Mouse (Mus musculus) bone marrow macrophage, adult 2 months (primary cell): ENCODE measurements around the gene Mindy4. TPM values are rescaled to one million over a fixed set of nuclear protein-coding genes. Genes with fewer than 3 reads are reported as not detected.
A peak's percentile ranks its signal among the peaks of the same experiment; 100 is the strongest.

Experiments used
- H3K27ac ChIP-seq: 2 replicates; pipeline ENCODE4 v1.5.1; 2012; ENCODE audit warnings: low read depth, low read length; ENCODE audit not compliant: insufficient read depth
- H3K4me1 ChIP-seq: 2 replicates; pipeline ENCODE4 v1.6.1; 2012; ENCODE audit warnings: low read length; ENCODE audit not compliant: control insufficient read depth, insufficient read depth
- H3K4me3 ChIP-seq: 2 replicates; pipeline ENCODE4 v1.5.1; 2012; ENCODE audit warnings: mild to moderate bottlenecking, low read length, moderate library complexity; ENCODE audit not compliant: insufficient read depth
- CTCF ChIP-seq: IDR thresholded peaks from 2 replicates; pipeline ENCODE4 v1.5.1; 2012; ENCODE audit warnings: low read depth, mild to moderate bottlenecking, low read length, moderate library complexity
- POLR2A ChIP-seq: IDR thresholded peaks from 2 replicates; pipeline ENCODE4 v1.6.1; 2012; ENCODE audit warnings: mild to moderate bottlenecking, low read depth, low read length, borderline replicate concordance
- polyA plus RNA-seq: library from polyadenylated mRNA; stranded (reverse); fragments of >200 nt; gene quantifications from 2 replicates; pipeline ENCODE4 v1.2.4, GENCODE M21; 2012; ENCODE audit not compliant: missing spikeins, insufficient read depth, insufficient read length

Gene Mindy4
- 1.6 and 3.2 TPM in 2 replicates for polyA plus RNA-seq

- Histone ChIP-seq H3K4me3 (peak within 1 kb of the TSS; percentile 91), H3K27ac (peak within 1 kb of the TSS; percentile 49), H3K4me1 (peaks cover 6% of the 10 kb centered on the region)
- TF ChIP-seq CTCF (no peak), POLR2A (no peak)
These were observed at the start of gene Mindy4 for GRCm38 (mm10) chr6:55202913-55203910. Mindy4 (plus strand) TSS chr6:55203383.

DNA sequence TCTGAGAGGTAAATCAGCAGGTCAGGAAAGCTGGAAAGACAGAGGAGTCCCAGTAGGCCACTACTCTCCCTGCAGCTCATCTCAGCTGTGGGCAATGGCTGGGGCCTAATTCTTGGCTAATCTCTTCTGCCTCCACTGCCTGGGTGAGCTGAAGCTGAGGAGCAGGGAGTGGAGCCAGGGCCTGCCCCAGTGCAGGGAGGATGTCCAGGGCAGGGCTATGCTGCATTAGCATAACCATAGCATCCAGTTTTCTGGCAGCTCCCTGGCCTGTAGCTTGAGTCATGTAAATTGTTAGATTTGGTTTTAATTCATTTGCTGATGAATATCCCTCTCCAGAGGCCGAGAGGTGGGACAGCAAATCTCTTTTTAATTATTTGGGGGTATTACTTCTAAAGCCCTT lies 43.9 kb upstream of the Mindy4 start:
- TF ChIP-seq POLR2A (no peak), CTCF (no peak)
- Histone ChIP-seq H3K27ac (no peak overlapping the region), H3K4me1 (no peaks in the 10 kb centered on the region), H3K4me3 (no peak overlapping the region)

GRCm38 (mm10) chr6:55161311-55161761 lies 41.8 kb upstream of the Mindy4 start:
- Histone ChIP-seq H3K27ac (no peak overlapping the region), H3K4me1 (no peaks in the 10 kb centered on the region), H3K4me3 (no peak overlapping the region)
- TF ChIP-seq POLR2A (no peak), CTCF (no peak)

- peaks cover 4% of the 10 kb centered on the region; the same call in 1 of the 2 replicates for H3K4me1 ChIP-seq
- no peak overlapping the region for H3K27ac ChIP-seq
- TF ChIP-seq CTCF = no peak
- no peak for TF ChIP-seq POLR2A
- no peak overlapping the region for H3K4me3 ChIP-seq
These were observed 40.1 kb upstream of the Mindy4 start for GRCm38 (mm10) chr6:55163046-55163584.

GRCm38 (mm10) chr6:55166777-55167463 lies 36.3 kb upstream of the Mindy4 start:
- Histone ChIP-seq H3K4me1 (peaks cover 4% of the 10 kb centered on the region; the same call in 1 of the 2 replicates), H3K4me3 (no peak overlapping the region)
- no peak for TF ChIP-seq POLR2A
- peak; percentile 66 for TF ChIP-seq CTCF

GRCm38 (mm10) chr6:55169818-55170217 lies 33.4 kb upstream of the Mindy4 start:
- Histone ChIP-seq H3K4me3 (no peak overlapping the region), H3K27ac (no peak overlapping the region), H3K4me1 (peaks cover 4% of the 10 kb centered on the region; the same call in 1 of the 2 replicates)
- TF ChIP-seq CTCF (no peak), POLR2A (no peak)

More at GRCm38 (mm10) chr6:55166777-55167463, 36.3 kb upstream of the Mindy4 start:
- no peak overlapping the region for H3K27ac ChIP-seq

DNA sequence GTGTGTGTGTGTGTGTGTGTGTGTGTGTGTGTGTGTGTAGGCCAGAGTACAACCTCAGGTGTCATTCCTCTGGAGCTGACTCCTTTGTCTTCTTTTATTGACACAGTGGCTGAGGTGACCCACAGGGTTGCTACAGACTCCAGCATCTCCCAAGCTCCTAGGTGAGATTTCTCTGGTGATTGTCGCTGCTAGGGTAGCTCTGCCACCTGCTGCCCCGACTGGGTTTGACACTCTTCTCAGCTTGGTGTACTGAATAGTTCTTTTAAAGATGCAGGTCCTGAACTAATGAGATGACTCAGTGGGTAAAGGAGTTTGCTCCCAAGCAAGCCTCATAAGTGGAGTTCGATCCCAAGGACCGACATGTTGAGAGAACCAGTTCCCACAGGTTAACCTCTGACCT lies 31.5 kb upstream of the Mindy4 start:
- H3K4me3 ChIP-seq = no peak overlapping the region
- peaks cover 3% of the 10 kb centered on the region; the same call in 1 of the 2 replicates for H3K4me1 ChIP-seq
- no peak for TF ChIP-seq CTCF
- TF ChIP-seq POLR2A = no peak
- H3K27ac ChIP-seq = no peak overlapping the region

- no peak overlapping the region for H3K4me3 ChIP-seq
- TF ChIP-seq CTCF (no peak), POLR2A (no peak)
- no peak overlapping the region for H3K27ac ChIP-seq
- no peaks in the 10 kb centered on the region for H3K4me1 ChIP-seq
These were observed 30.0 kb upstream of the Mindy4 start for GRCm38 (mm10) chr6:55173171-55173570.

DNA sequence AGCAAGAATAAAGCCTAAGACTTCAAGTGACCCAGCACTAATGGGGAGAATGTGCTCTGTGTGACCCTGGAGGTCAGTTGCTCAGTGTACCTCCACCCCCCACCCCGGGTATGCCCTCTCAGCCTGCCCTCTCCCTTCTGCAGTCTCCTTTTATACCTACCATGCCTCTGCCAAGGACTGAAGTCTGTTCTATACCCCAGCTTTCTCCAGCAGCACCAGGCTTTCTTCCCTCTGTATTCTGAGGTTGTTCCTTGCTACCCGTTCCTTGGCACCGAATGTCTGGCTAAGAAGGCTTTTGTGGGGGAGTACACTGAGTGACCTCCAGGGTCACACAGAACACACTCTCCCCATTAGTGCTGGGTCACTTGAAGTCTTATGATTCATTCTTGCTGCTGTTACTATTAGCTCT lies 29.2 kb upstream of the Mindy4 start:
- H3K27ac ChIP-seq = no peak overlapping the region
- no peak overlapping the region for H3K4me3 ChIP-seq
- TF ChIP-seq CTCF (no peak), POLR2A (no peak)
- no peaks in the 10 kb centered on the region for H3K4me1 ChIP-seq

- Histone ChIP-seq H3K4me1 (no peaks in the 10 kb centered on the region), H3K4me3 (no peak within 1 kb of the TSS), H3K27ac (no peak within 1 kb of the TSS)
- TF ChIP-seq CTCF = no peak
- TF ChIP-seq POLR2A = no peak
These were observed 28.4 kb upstream of the Mindy4 start, which contains the start of gene Inmt for GRCm38 (mm10) chr6:55174741-55175181. Inmt (minus strand) TSS chr6:55175043.
